Mouse (Mus musculus) testis, adult 2 months (tissue): ENCODE results near the gene Ankrd23.

ENCODE experiments used
- CTCF ChIP-seq: fragments of 200-500 bp; IDR thresholded peaks from 2 replicates; pipeline ENCODE4 v1.5.1; 2012; ENCODE audit warnings: low read depth, mild to moderate bottlenecking, inconsistent platforms, low read length, moderate library complexity; ENCODE audit not compliant: control insufficient read depth, insufficient read depth, insufficient replicate concordance
- POLR2A ChIP-seq: fragments of 200-500 bp; IDR thresholded peaks from 2 replicates; pipeline ENCODE4 v1.6.1; 2012; ENCODE audit warnings: low read depth, mild to moderate bottlenecking, inconsistent platforms, low read length, moderate library complexity; ENCODE audit not compliant: control insufficient read depth

DNA sequence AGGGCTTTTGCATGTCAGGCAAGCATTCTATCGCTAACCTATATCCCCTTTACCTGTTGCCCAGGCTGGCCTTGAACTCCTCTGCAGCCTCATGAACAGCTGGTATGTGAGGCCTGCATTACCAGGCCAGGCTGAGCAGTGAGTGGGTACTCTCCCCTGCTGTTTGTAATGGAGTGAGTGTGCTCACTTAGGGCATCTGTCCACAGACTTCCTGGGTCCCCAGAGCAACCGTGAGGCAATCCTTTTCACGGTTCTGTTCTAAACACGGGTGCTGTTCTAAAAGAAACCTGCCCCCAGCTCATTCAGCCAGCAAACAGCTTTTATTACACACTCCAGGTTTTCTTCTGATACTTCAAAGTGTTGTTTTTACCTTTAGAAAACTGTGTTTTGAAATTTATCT lies 2.0 kb upstream of the Ankrd23 start:
- TF ChIP-seq CTCF (no peak), POLR2A (no peak)
